Mouse (Mus musculus) gastrocnemius, postnatal 10 days (tissue): ENCODE measurements at regions not wholly inside any gene's neighbourhood (a gene's known extent, or its start where the extent isn't known, plus 50 kb on each side); places are given as distances from the start of the nearest gene placed in this dataset.

Source experiments
- DNase-seq: peaks from one replicate; pipeline ENCODE4 v3.0.0; 2021; ENCODE audit warnings: mixed read lengths

DNA sequence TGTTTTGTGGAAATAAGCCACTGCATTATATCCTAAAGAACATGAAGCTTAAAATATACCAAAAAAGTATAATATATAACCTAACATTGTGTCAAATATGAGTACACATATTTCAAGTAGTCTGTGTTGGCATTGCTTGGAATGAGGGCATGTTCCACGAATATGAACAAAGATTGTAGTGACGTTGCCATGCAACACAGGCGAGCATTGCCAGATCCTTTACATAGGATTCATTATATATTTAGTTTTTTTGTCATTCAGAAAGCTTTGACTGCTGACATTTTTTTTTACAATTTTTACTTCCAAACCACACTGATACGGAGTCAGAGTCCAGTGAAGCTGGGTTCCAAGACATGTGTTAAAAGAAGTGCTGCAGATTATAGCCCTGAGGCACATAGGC, 900.1 kb downstream of the Efnb2 start:
- no peak for DNase-seq

GRCm38 (mm10) chr8:7732726-7733125, 928.3 kb downstream of the Efnb2 start:
- no peak for DNase-seq

- no peak for DNase-seq
Measured at GRCm38 (mm10) chr8:7721880-7722279, 939.2 kb downstream of the Efnb2 start.

GRCm38 (mm10) chr8:7718898-7719696, 941.9 kb downstream of the Efnb2 start:
- DNase-seq, result no peak

DNA sequence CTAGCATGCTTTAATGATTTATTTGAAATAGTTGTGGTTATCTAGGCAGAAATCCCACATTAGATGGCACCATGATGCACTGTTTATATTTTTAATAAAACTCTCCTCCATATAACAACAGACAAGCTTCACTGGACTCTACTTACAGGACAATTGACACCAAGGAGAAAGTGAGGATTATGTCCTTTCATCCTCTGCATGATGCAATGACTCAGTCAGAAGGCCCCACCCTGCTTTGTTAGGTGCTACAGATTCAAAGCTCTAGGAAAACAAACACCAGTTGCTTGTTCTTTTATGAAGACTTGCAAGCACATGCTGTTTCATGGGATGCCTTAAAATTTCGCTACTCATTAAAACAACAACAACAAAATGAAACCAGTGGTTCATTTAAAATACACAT, 950.3 kb downstream of the Efnb2 start:
- DNase-seq, result no peak

DNA sequence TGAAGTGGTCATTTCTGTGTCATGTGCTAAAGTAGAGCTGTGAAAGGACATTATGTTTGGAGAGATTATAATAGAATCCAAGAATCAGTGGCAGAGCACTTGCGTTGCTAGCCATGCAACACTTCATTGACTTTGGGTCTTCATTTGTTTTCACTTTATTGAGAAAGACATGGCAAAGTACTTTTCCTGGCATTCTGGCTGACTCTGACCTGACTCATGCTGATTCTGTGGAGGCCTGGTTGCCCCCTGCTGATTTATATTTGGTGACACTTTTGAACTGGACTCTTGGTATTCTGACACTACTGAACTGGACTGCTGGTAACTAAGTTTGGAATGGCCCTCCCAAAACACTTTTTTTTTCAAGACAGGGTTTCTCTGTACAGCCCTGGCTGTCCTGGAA, 951.6 kb downstream of the Efnb2 start:
- no peak for DNase-seq

GRCm38 (mm10) chr8:7691355-7691996, 969.6 kb downstream of the Efnb2 start:
- no peak for DNase-seq

DNA sequence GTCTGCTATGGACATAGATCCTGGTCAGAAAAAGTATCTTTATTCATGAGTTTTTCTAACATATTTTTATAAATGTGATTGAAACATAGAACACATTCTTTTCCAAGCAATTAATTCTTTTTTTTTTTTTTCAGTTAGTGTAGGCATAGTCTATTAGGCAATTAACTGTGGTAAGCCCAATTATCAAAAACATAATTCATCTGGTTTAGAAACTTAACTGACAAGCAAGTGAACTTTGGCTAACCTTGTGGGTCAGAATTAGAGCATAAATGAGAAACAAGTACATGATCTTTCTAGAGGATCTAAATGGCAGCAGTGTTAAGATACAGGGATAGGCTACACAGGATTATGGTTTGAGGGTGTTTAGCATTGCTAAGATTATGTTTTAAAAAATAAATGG, 1007.2 kb downstream of the Efnb2 start:
- no peak for DNase-seq
